Mouse (Mus musculus) heart, adult 2 months (tissue): ENCODE measurements around the gene Swi5.
"Not testable (repeated sequence)": the region's sequence is repeated elsewhere in the genome, so short reads cannot be mapped to it uniquely, and the experiment has no call there.

Experiments used
- CTCF ChIP-seq: fragments of 200-600 bp; IDR thresholded peaks from 2 replicates; pipeline ENCODE4 v1.8.1; 2022; ENCODE audit warnings: antibody characterized with exemption, mild to moderate bottlenecking, moderate library complexity
- EP300 ChIP-seq: fragments of 200-500 bp; IDR thresholded peaks from 2 replicates; pipeline ENCODE4 v1.6.1; 2011; ENCODE audit warnings: low read depth, low read length, control low read depth; ENCODE audit not compliant: insufficient read depth
- POLR2A ChIP-seq: fragments of 200-500 bp; IDR thresholded peaks from 2 replicates; pipeline ENCODE4 v1.6.1; 2011; ENCODE audit warnings: mild to moderate bottlenecking, low read depth, low read length, control low read depth; ENCODE audit not compliant: insufficient read depth

DNA sequence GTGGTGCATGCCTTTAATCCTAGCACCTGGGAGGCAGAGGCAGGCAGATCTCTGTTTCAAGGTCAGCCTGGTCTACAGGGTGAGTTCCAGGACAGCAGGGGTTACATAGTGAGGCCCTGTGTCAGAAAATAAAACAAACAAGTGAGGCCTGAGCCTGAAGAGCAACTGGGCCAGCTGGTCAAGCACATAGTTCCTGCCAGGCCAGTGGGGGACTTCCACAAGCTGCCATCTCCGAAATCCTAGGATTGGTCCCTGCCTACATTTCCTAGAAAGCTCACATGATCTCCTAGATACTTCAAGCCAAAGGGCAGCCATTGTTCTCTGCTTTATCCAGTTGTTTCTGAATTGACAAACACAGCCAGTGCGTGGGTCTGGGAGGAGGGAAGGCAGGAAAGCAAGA, 8.0 kb upstream of the Swi5 start:
- not testable (repeated sequence) for TF ChIP-seq POLR2A, CTCF, EP300
